Mouse (Mus musculus): ENCODE data around the gene Mpp3. TPM values are rescaled to one million over a fixed set of nuclear protein-coding genes. Genes with fewer than 3 reads are reported as not detected.
A peak's percentile ranks its signal among the peaks of the same experiment; 100 is the strongest.

Mpp3 gene
- polyA plus RNA-seq, 1 experiment, result 57.9 TPM

DNA sequence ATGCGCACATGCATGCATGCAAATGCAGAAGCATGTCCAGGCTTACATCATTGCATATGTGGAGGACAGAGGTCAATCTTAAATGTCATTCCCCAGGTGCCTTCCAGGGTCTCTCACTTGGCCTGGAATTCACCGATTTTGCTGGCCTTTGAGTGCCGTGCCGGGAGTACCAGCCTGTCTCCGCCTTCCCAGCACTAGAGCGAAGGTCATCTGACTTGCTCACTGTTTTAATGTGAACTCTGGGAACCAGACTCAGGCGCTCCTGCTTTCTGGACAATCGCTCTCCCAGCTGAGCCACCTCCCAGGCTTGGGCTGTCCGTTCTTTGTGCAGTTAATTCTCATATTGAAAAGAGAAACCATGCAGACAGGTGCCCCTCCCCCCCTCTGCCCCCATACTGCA lies 22.0 kb downstream of the Mpp3 start:
- TF ChIP-seq POLR2A (IDR thresholded peaks at IDR 0.05; ENCODE audit: extremely low read depth, insufficient read depth, low read length), result no peak
- H3K4me1 ChIP-seq (ENCODE audit: control insufficient read depth, insufficient read depth, low read length), result peaks cover 2% of the 10 kb centered on the region; the same call in 1 of the 2 replicates
- no peak overlapping the region for H3K27ac ChIP-seq (ENCODE audit: insufficient read depth, low read length)
- H3K4me3 ChIP-seq (ENCODE audit: insufficient read depth, low read length), result no peak overlapping the region

DNA sequence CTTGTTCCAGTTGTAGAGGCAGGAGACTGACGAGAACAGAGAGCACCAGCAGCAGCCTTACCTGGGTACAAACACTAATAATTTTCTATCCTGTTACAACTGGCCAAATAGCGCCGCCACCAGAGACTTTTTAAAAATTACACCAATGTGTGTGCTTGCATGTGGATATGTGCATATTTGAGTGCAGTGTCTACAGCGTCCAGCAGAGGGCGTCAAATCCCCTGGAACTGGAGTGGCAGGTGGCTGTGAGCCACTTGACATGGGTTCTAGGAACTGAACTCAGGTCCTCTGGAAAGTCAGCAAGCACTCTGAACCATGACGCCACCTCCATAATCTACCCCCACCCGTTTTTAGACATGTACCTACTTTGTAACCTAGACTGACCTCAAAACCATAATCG lies 24.0 kb downstream of the Mpp3 start:
- Histone ChIP-seq H3K27ac (ENCODE audit: insufficient read depth, low read length) (no peak overlapping the region), H3K4me3 (ENCODE audit: insufficient read depth, low read length) (no peak overlapping the region), H3K4me1 (ENCODE audit: control insufficient read depth, insufficient read depth, low read length) (no peaks in the 10 kb centered on the region)
- TF ChIP-seq CTCF (IDR thresholded peaks at IDR 0.05; ENCODE audit: extremely low read depth, insufficient read depth, low read length), result peak; percentile 22; the same call in 1 of the 2 replicates
- TF ChIP-seq POLR2A (IDR thresholded peaks at IDR 0.05; ENCODE audit: extremely low read depth, insufficient read depth, low read length), result no peak

DNA sequence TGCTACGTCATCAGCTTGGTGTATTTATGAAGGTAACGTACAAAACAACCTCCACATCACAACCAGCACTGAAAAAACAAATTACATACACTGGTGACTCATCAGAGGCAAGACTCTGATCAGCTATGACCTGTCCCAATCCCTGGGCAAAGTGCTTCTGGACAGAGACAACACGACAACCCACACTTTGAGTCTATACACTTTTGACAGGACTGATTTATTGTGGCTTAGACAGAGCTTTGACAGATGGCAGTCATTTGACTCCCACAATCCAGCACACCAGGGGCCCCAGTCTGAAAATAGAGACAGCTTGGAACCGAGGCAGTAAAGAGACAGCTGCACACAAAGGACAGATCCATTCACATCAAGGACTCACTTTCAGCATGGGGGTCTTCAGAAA lies 28.8 kb downstream of the Mpp3 start:
- H3K4me3 ChIP-seq (ENCODE audit: insufficient read depth, low read length), result no peak overlapping the region
- TF ChIP-seq POLR2A (IDR thresholded peaks at IDR 0.05; ENCODE audit: extremely low read depth, insufficient read depth, low read length) (no peak), CTCF (IDR thresholded peaks at IDR 0.05; ENCODE audit: extremely low read depth, insufficient read depth, low read length) (no peak)
- H3K27ac ChIP-seq (ENCODE audit: insufficient read depth, low read length), result no peak overlapping the region
- no peaks in the 10 kb centered on the region for H3K4me1 ChIP-seq (ENCODE audit: control insufficient read depth, insufficient read depth, low read length)

DNA sequence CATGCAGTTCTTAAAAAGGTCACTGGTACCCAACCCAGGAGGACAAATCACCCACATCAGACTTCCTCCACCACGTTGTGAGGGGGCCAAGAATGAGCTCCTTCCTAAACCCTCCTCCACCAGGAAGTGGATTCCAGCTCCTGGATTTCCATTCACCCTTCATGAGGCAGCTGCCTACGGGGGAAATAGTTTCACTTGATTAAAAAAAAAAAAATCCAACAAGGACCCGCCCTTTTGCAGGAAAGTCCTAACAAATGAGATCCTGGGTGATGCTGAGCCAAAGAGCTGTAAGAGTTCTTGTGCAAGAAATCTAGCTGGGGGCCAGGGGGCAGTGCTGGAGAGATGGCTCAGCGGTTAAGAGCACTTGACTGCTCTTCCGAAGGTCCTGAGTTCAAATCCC lies 30.0 kb downstream of the Mpp3 start:
- Histone ChIP-seq H3K4me1 (ENCODE audit: control insufficient read depth, insufficient read depth, low read length) (no peaks in the 10 kb centered on the region; the same call in 1 of the 2 replicates), H3K4me3 (ENCODE audit: insufficient read depth, low read length) (no peak overlapping the region), H3K27ac (ENCODE audit: insufficient read depth, low read length) (no peak overlapping the region)
- TF ChIP-seq CTCF (IDR thresholded peaks at IDR 0.05; ENCODE audit: extremely low read depth, insufficient read depth, low read length) (no peak), POLR2A (IDR thresholded peaks at IDR 0.05; ENCODE audit: extremely low read depth, insufficient read depth, low read length) (no peak)

DNA sequence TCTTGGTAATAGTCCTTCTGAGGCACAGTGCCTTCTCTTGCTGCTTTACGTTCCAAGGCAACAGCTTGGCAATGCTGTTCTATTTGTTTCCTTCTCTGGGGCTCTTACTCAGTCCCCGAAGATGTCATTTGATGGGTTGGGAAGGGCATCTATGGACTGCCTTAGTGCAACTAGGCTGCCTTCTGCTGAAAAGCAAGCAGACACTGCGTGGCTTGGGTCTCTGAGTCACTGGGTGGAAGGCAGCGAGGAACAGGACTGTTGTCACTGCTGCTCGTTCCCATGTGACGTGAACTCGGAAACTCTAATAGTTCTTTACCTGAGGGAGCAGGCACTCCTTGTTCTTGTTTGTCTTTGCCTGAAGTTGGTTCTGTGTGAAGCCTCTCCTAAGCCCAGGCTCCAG lies 32.3 kb downstream of the Mpp3 start:
- peaks cover 4% of the 10 kb centered on the region for H3K4me1 ChIP-seq (ENCODE audit: control insufficient read depth, insufficient read depth, low read length)
- no peak overlapping the region for H3K4me3 ChIP-seq (ENCODE audit: insufficient read depth, low read length)
- no peak for TF ChIP-seq POLR2A (IDR thresholded peaks at IDR 0.05; ENCODE audit: extremely low read depth, insufficient read depth, low read length)
- no peak overlapping the region for H3K27ac ChIP-seq (ENCODE audit: insufficient read depth, low read length)

DNA sequence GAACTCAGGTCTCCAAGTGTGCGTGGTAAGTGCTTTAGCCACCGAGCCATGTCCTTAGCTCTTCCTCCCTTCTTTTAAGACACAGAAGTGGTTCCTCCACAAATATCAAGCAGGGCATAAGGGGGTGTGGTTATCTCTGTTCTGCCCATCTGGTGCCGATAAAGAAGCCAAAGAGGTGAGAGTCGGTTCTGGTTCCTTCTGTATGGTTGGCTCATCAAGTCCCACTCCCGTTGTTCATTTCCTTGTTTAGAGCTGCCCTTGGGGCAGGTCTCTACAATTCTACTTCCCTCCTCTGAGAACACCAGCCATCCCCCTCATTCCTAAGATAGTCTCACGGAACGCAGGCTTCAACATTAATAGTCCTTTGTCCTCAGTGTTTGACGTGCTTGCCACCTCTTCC lies 34.2 kb downstream of the Mpp3 start:
- H3K4me1 ChIP-seq (ENCODE audit: control insufficient read depth, insufficient read depth, low read length), result peaks cover 6% of the 10 kb centered on the region
- peak overlapping the region; percentile 6; the same call in 1 of the 2 replicates for H3K27ac ChIP-seq (ENCODE audit: insufficient read depth, low read length)
- no peak for TF ChIP-seq CTCF (IDR thresholded peaks at IDR 0.05; ENCODE audit: extremely low read depth, insufficient read depth, low read length)
- TF ChIP-seq POLR2A (IDR thresholded peaks at IDR 0.05; ENCODE audit: extremely low read depth, insufficient read depth, low read length), result no peak
- no peak overlapping the region for H3K4me3 ChIP-seq (ENCODE audit: insufficient read depth, low read length)

DNA sequence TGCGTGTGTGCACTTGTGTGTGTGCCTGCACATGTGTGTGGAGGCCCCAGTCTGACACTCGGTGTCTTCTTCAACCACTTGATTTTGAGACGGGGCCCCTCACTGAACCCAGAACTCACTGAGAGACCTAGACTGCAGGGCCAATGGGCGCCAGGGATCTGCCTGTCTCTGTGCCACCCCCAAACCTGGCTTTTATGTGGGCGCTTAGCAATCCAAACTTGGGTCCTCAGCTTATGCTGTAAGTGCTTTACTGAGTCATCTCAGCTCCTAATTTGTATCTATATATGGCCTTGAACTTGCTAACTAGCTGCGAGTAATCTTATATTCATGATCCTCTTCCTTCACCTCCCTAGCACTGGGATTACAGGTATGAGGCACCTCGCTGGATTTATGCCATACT lies 35.9 kb downstream of the Mpp3 start:
- H3K4me1 ChIP-seq (ENCODE audit: control insufficient read depth, insufficient read depth, low read length), result peaks cover 6% of the 10 kb centered on the region
- 0 out of 2 replicates have a peak overlapping the region, but pooled peaks have one; percentile 7 for H3K27ac ChIP-seq (ENCODE audit: insufficient read depth, low read length)
- TF ChIP-seq CTCF (IDR thresholded peaks at IDR 0.05; ENCODE audit: extremely low read depth, insufficient read depth, low read length), result no peak
- no peak for TF ChIP-seq POLR2A (IDR thresholded peaks at IDR 0.05; ENCODE audit: extremely low read depth, insufficient read depth, low read length)
- no peak overlapping the region for H3K4me3 ChIP-seq (ENCODE audit: insufficient read depth, low read length)

DNA sequence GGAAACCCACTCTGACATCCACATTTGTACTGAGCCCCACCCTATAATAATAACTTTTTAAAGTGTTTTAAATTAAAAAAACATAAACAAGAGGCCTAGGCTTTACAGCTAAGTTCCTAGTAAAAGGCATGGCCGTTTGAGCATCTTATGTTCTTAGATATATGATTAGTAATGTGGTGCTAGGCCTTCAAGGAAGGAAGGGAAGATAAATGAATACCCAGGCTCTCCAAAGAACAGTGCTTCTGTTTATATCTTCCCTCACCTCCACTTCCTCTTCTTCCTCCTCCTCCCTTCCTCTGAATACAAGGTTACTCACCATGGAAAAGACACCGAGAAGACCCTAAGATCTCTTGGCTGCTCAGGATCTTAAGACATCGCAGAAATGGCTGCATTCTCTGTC lies 36.4 kb downstream of the Mpp3 start:
- Histone ChIP-seq H3K27ac (ENCODE audit: insufficient read depth, low read length) (no peak overlapping the region), H3K4me1 (ENCODE audit: control insufficient read depth, insufficient read depth, low read length) (peaks cover 6% of the 10 kb centered on the region), H3K4me3 (ENCODE audit: insufficient read depth, low read length) (no peak overlapping the region)
- TF ChIP-seq CTCF (IDR thresholded peaks at IDR 0.05; ENCODE audit: extremely low read depth, insufficient read depth, low read length), result no peak
- TF ChIP-seq POLR2A (IDR thresholded peaks at IDR 0.05; ENCODE audit: extremely low read depth, insufficient read depth, low read length), result no peak

DNA sequence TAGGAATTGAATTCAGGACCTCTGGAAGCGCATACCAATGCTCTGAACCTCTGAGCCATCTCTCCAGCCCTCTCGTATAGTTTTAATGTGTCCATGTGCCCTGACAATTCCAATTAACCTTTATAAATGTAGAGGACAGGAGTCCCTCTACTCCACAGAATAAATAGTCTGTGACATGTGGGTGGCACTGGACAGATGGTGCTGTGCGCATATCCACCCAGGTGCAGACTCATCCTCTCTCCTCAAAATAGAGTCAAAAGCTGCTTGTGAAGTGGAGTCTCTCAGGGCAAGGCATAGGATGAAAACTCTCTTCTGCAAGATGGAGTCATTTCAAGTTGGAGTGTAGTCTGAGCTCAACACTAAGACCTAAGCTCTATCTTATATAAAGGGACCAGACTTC lies 38.0 kb downstream of the Mpp3 start:
- H3K4me1 ChIP-seq (ENCODE audit: control insufficient read depth, insufficient read depth, low read length), result peaks cover 6% of the 10 kb centered on the region

DNA sequence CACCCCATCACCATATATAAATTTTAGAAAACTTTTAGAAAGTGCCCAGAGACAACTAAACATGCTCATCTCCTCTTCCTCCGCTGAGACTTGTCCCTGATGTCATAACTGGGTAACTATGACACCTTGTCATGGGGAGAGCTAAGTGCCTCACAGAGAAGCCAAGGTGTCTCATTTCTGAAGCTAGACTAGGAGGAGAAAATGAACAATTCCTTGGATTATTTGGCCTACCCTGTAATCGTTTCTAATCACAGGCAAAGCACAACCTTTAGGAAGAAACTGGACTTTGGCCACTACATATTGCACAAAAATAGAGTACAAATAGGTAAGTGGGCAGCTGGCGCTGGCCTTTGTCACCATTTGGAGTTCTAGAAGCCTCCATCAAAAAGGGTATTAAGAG lies 41.3 kb downstream of the Mpp3 start, which contains the start of gene Dusp3:
Gene Dusp3, minus strand, starts transcription at position 101 of the 400 bp plus-strand sequence.
- TF ChIP-seq CTCF (IDR thresholded peaks at IDR 0.05; ENCODE audit: extremely low read depth, insufficient read depth, low read length) (no peak), POLR2A (IDR thresholded peaks at IDR 0.05; ENCODE audit: extremely low read depth, insufficient read depth, low read length) (no peak)
- H3K4me3 ChIP-seq (ENCODE audit: insufficient read depth, low read length), result no peak within 1 kb of the TSS
- H3K27ac ChIP-seq (ENCODE audit: insufficient read depth, low read length), result no peak within 1 kb of the TSS
- H3K4me1 ChIP-seq (ENCODE audit: control insufficient read depth, insufficient read depth, low read length), result peaks cover 10% of the 10 kb centered on the region; the same call in 1 of the 2 replicates

More for the DNA sequence above, 38.0 kb downstream of the Mpp3 start:
- Histone ChIP-seq H3K27ac (ENCODE audit: insufficient read depth, low read length) (peak overlapping the region; percentile 57; the same call in 1 of the 2 replicates), H3K4me3 (ENCODE audit: insufficient read depth, low read length) (no peak overlapping the region)
- TF ChIP-seq CTCF (IDR thresholded peaks at IDR 0.05; ENCODE audit: extremely low read depth, insufficient read depth, low read length), result no peak
- no peak for TF ChIP-seq POLR2A (IDR thresholded peaks at IDR 0.05; ENCODE audit: extremely low read depth, insufficient read depth, low read length)

All from cortical plate, adult 2 months (tissue).